Mouse (Mus musculus): ENCODE results near the gene Dact3. TPM values are rescaled to one million over a fixed set of nuclear protein-coding genes. Genes with fewer than 3 reads are reported as not detected.
A peak's percentile ranks its signal among the peaks of the same experiment; 100 is the strongest.

The Dact3 gene
- 41.7 and 43.6 TPM in 2 replicates for polyA plus RNA-seq (2012; rRNA removed)

- DNase-seq (ENCODE audit: low read depth): no peak
- TF ChIP-seq CTCF (IDR thresholded peaks at IDR 0.05; ENCODE audit: borderline replicate concordance, extremely low read depth, insufficient read depth, insufficient read length): no peak
These were observed at the start of gene Dact3 for GRCm38 (mm10) chr7:16875310-16875325. Gene Dact3 (plus strand): TSS chr7:16875317.

GRCm38 (mm10) chr7:16825785-16826184 lies 49.3 kb upstream of the Dact3 start:
- DNase-seq (ENCODE audit: low read depth): no peak

GRCm38 (mm10) chr7:16826571-16826970 lies 48.5 kb upstream of the Dact3 start:
- TF ChIP-seq POLR2A (IDR thresholded peaks at IDR 0.05; ENCODE audit: borderline replicate concordance, extremely low read depth, insufficient read depth, insufficient read length, poor library complexity, severe bottlenecking): no peak
- no peak for TF ChIP-seq CTCF (IDR thresholded peaks at IDR 0.05; ENCODE audit: borderline replicate concordance, extremely low read depth, insufficient read depth, insufficient read length)
- no peak for DNase-seq (ENCODE audit: low read depth)

More at GRCm38 (mm10) chr7:16825785-16826184, 49.3 kb upstream of the Dact3 start:
- TF ChIP-seq POLR2A (IDR thresholded peaks at IDR 0.05; ENCODE audit: borderline replicate concordance, extremely low read depth, insufficient read depth, insufficient read length, poor library complexity, severe bottlenecking) (no peak), CTCF (IDR thresholded peaks at IDR 0.05; ENCODE audit: borderline replicate concordance, extremely low read depth, insufficient read depth, insufficient read length) (peak; percentile 23; the same call in 1 of the 2 replicates)

- no peak for DNase-seq (ENCODE audit: low read depth)
- TF ChIP-seq POLR2A (IDR thresholded peaks at IDR 0.05; ENCODE audit: borderline replicate concordance, extremely low read depth, insufficient read depth, insufficient read length, poor library complexity, severe bottlenecking) (no peak), CTCF (IDR thresholded peaks at IDR 0.05; ENCODE audit: borderline replicate concordance, extremely low read depth, insufficient read depth, insufficient read length) (no peak)
These were observed 47.8 kb upstream of the Dact3 start for GRCm38 (mm10) chr7:16827274-16827673.

GRCm38 (mm10) chr7:16830449-16830848 lies 44.7 kb upstream of the Dact3 start:
- DNase-seq (ENCODE audit: low read depth): no peak
- TF ChIP-seq CTCF (IDR thresholded peaks at IDR 0.05; ENCODE audit: borderline replicate concordance, extremely low read depth, insufficient read depth, insufficient read length) (no peak), POLR2A (IDR thresholded peaks at IDR 0.05; ENCODE audit: borderline replicate concordance, extremely low read depth, insufficient read depth, insufficient read length, poor library complexity, severe bottlenecking) (no peak)

GRCm38 (mm10) chr7:16837916-16838803 lies 37.0 kb upstream of the Dact3 start:
- no peak for DNase-seq (ENCODE audit: low read depth)
- TF ChIP-seq POLR2A (IDR thresholded peaks at IDR 0.05; ENCODE audit: borderline replicate concordance, extremely low read depth, insufficient read depth, insufficient read length, poor library complexity, severe bottlenecking) (no peak), CTCF (IDR thresholded peaks at IDR 0.05; ENCODE audit: borderline replicate concordance, extremely low read depth, insufficient read depth, insufficient read length) (no peak)

GRCm38 (mm10) chr7:16838804-16839426 lies 36.2 kb upstream of the Dact3 start:
- TF ChIP-seq POLR2A (IDR thresholded peaks at IDR 0.05; ENCODE audit: borderline replicate concordance, extremely low read depth, insufficient read depth, insufficient read length, poor library complexity, severe bottlenecking): no peak
- TF ChIP-seq CTCF (IDR thresholded peaks at IDR 0.05; ENCODE audit: borderline replicate concordance, extremely low read depth, insufficient read depth, insufficient read length): no peak
- no peak for DNase-seq (ENCODE audit: low read depth)

GRCm38 (mm10) chr7:16839427-16840108 lies 35.5 kb upstream of the Dact3 start:
- TF ChIP-seq POLR2A (IDR thresholded peaks at IDR 0.05; ENCODE audit: borderline replicate concordance, extremely low read depth, insufficient read depth, insufficient read length, poor library complexity, severe bottlenecking): no peak
- DNase-seq (ENCODE audit: low read depth): no peak

GRCm38 (mm10) chr7:16840109-16840491 lies 35.0 kb upstream of the Dact3 start:
- TF ChIP-seq CTCF (IDR thresholded peaks at IDR 0.05; ENCODE audit: borderline replicate concordance, extremely low read depth, insufficient read depth, insufficient read length) (no peak), POLR2A (IDR thresholded peaks at IDR 0.05; ENCODE audit: borderline replicate concordance, extremely low read depth, insufficient read depth, insufficient read length, poor library complexity, severe bottlenecking) (no peak)
- no peak for DNase-seq (ENCODE audit: low read depth)

GRCm38 (mm10) chr7:16841078-16841477 lies 34.0 kb upstream of the Dact3 start:
- TF ChIP-seq POLR2A (IDR thresholded peaks at IDR 0.05; ENCODE audit: borderline replicate concordance, extremely low read depth, insufficient read depth, insufficient read length, poor library complexity, severe bottlenecking) (no peak), CTCF (IDR thresholded peaks at IDR 0.05; ENCODE audit: borderline replicate concordance, extremely low read depth, insufficient read depth, insufficient read length) (no peak)
- no peak for DNase-seq (ENCODE audit: low read depth)

GRCm38 (mm10) chr7:16841561-16842560 lies 33.3 kb upstream of the Dact3 start:
- TF ChIP-seq POLR2A (IDR thresholded peaks at IDR 0.05; ENCODE audit: borderline replicate concordance, extremely low read depth, insufficient read depth, insufficient read length, poor library complexity, severe bottlenecking) (no peak), CTCF (IDR thresholded peaks at IDR 0.05; ENCODE audit: borderline replicate concordance, extremely low read depth, insufficient read depth, insufficient read length) (no peak)
- DNase-seq (ENCODE audit: low read depth): peak; percentile 11
